9 mouse cellular contexts compared by ENCODE assay signal in genomic region chr9:75776153-75776552, GRCm38 (mm10). TPM values are rescaled to one million over a fixed set of nuclear protein-coding genes. Genes with fewer than 3 reads are reported as not detected.
DNase-seq lines count a peak whose midpoint lies in the region; ATAC-seq and TF ChIP-seq lines count a peak whose summit lies in the region.
"Had no signal": no experiment of that assay in that cellular context is flagged by ENCODE, and none has a peak within 500 bp of the region (broad histone marks: within the 10 kb centered on the region; RNA-seq: fewer than 3 reads in every experiment).

No protein-coding gene starts in this region.

- peak overlapping the region; percentile 53 for H3K4me3 ChIP-seq in heart, embryonic 16.5 days (ENCODE audit: low read length)
- peak overlapping the region; percentile 30 for H3K4me3 ChIP-seq in embryonic facial prominence, embryonic 11.5 days (ENCODE audit: low read depth, low read length)
- 0 out of 2 replicates have a peak overlapping the region, but pooled peaks have one; percentile 13 for H3K4me3 ChIP-seq in embryonic fibroblast, embryonic 13.5 days (ENCODE audit: insufficient read depth, low read length)
- H3K4me3 ChIP-seq in liver, embryonic 13.5 days (replicated peaks) = peak overlapping the region; percentile 16; the same call in 1 of the 2 replicates

- peak overlapping the region; percentile 56 for H3K4me2 ChIP-seq in heart, embryonic 16.5 days (ENCODE audit: low read depth, low read length)
- peak overlapping the region; percentile 45 for H3K4me2 ChIP-seq in embryonic facial prominence, embryonic 11.5 days (ENCODE audit: low read depth, low read length)
- H3K4me2 ChIP-seq in liver, embryonic 13.5 days = no peak overlapping the region

- peak overlapping the region; percentile 70 for H3K9ac ChIP-seq in heart, embryonic 16.5 days (ENCODE audit: low read length)
- H3K9ac ChIP-seq in embryonic facial prominence, embryonic 11.5 days (replicated peaks; ENCODE audit: low read length) = peak overlapping the region; percentile 34; the same call in 1 of the 2 replicates
- no peak overlapping the region for H3K9ac ChIP-seq in liver, embryonic 13.5 days

- peaks cover 2% of the 10 kb centered on the region; the same call in 1 of the 2 replicates for H3K4me1 ChIP-seq in heart, embryonic 16.5 days (ENCODE audit: control insufficient read depth, insufficient read depth, low read length)
- no peaks in the 10 kb centered on the region for H3K4me1 ChIP-seq in embryonic facial prominence, embryonic 11.5 days (ENCODE audit: control insufficient read depth, insufficient read depth, low read length)
- H3K4me1 ChIP-seq in embryonic fibroblast, embryonic 13.5 days (ENCODE audit: control insufficient read depth, insufficient read depth, low read length) = no peaks in the 10 kb centered on the region
- H3K4me1 ChIP-seq in liver, embryonic 13.5 days (replicated peaks) = no peaks in the 10 kb centered on the region

- H3K36me3 ChIP-seq in heart, embryonic 16.5 days (ENCODE audit: control insufficient read depth, insufficient read depth) = no peaks in the 10 kb centered on the region
- H3K36me3 ChIP-seq in embryonic facial prominence, embryonic 11.5 days (replicated peaks; ENCODE audit: control insufficient read depth, insufficient read depth, low read depth, low read length) = no peaks in the 10 kb centered on the region
- H3K36me3 ChIP-seq in liver, embryonic 13.5 days = no peaks in the 10 kb centered on the region

- no peaks in the 10 kb centered on the region for H3K27me3 ChIP-seq in heart, embryonic 16.5 days (ENCODE audit: control insufficient read depth, insufficient read depth, low read length)
- no peaks in the 10 kb centered on the region for H3K27me3 ChIP-seq in embryonic facial prominence, embryonic 11.5 days (ENCODE audit: control insufficient read depth, insufficient read depth, low read length)
- H3K27me3 ChIP-seq in liver, embryonic 13.5 days = no peaks in the 10 kb centered on the region

- no peaks in the 10 kb centered on the region for H3K9me3 ChIP-seq in heart, embryonic 16.5 days (replicated peaks; ENCODE audit: control insufficient read depth, low read length)
- H3K9me3 ChIP-seq in embryonic facial prominence, embryonic 11.5 days (replicated peaks; ENCODE audit: control insufficient read depth, low read length) = no peaks in the 10 kb centered on the region
- H3K9me3 ChIP-seq in liver, embryonic 13.5 days (replicated peaks) = no peaks in the 10 kb centered on the region

- no peak for DNase-seq in heart, adult 8-10 months (ENCODE audit: low spot score)
- no peak for DNase-seq in embryonic facial prominence, embryonic 11.5 days (ENCODE audit: low spot score)
- DNase-seq in liver, embryonic 13.5 days = no peak
- no peak for DNase-seq in spleen, postnatal 4 days (ENCODE audit: low spot score in 2 of 2)
- DNase-seq in frontal cortex, postnatal 10 days (ENCODE audit: low spot score in 2 of 2) = no peak
- DNase-seq: kidney, postnatal 36 days; right cerebral cortex, postnatal 14 days had no signal

- ATAC-seq in heart, embryonic 16.5 days (replicated peaks; ENCODE audit: extremely low read depth, insufficient read depth, low FRiP score) = no peak; the same call in 1 of the 2 replicates
- ATAC-seq in embryonic facial prominence, embryonic 11.5 days (replicated peaks; ENCODE audit: insufficient number of reproducible peaks, low FRiP score, low TSS enrichment, low read depth) = no peak
- no peak for ATAC-seq in liver, embryonic 13.5 days (ENCODE audit: low read depth)

- no peak for TF ChIP-seq POLR2A in embryonic fibroblast, embryonic 13.5 days (IDR thresholded peaks at IDR 0.05; ENCODE audit: low read depth, low read length)

- WGBS in heart, embryonic 16.5 days = 19% methylated on average over 7 of the region's 7 CpGs
- WGBS in embryonic facial prominence, embryonic 11.5 days = 34% methylated on average over 7 of the region's 7 CpGs
- WGBS in liver, embryonic 13.5 days (ENCODE audit: insufficient replicate concordance) = 53% methylated on average over 7 of the region's 7 CpGs

- peak overlapping the region; percentile 67 for H3K27ac ChIP-seq in heart, embryonic 16.5 days (ENCODE audit: low read length)
- H3K27ac ChIP-seq in embryonic facial prominence, embryonic 11.5 days (replicated peaks; ENCODE audit: low read depth, low read length) = no peak overlapping the region
- no peak overlapping the region for H3K27ac ChIP-seq in embryonic fibroblast, embryonic 13.5 days (ENCODE audit: insufficient read depth, low read length)
- H3K27ac ChIP-seq in liver, embryonic 13.5 days = no peak overlapping the region

- TF ChIP-seq CTCF in embryonic fibroblast, embryonic 13.5 days (IDR thresholded peaks at IDR 0.05; ENCODE audit: borderline replicate concordance, insufficient read depth, low read length) = no peak

RNA-seq across cellular contexts. Expression of gene Bmp5, which starts 1.0 kb away (rescaled TPM):
- polyA plus RNA-seq in heart, embryonic 16.5 days (2015; fragmentation: Nextera tagmentation; extraction: Ambion mirVana) = 5.3 and 7.1 TPM in 2 replicates
- 1 to 10 TPM in 1 of 4 experiments, under 1 TPM in 3; 0.38 to 1.0 (median 0.75) TPM for total RNA-seq in heart, adult 8-10 months (2022)
- polyA plus RNA-seq in embryonic facial prominence, embryonic 11.5 days (2014; fragmentation: Nextera tagmentation; extraction: Ambion mirVana) = 6.1 and 6.2 TPM in 2 replicates
- 0.72 and 1.8 TPM in 2 replicates for polyA plus RNA-seq in embryonic fibroblast, embryonic 13.5 days (2011; ENCODE audit: insufficient read length, low read depth, missing spikeins)
- polyA plus RNA-seq in liver, embryonic 13.5 days (2015; fragmentation: Nextera tagmentation; extraction: Ambion mirVana) = 1.9 and 2.5 TPM in 2 replicates
